Mouse (Mus musculus) B cell, adult (primary cell): ENCODE measurements around the gene Olfr250. TPM values are rescaled to one million over a fixed set of nuclear protein-coding genes. Genes with fewer than 3 reads are reported as not detected.

Source experiments
- total RNA-seq: library from RNA; stranded (reverse); gene quantifications from 4 replicates; pipeline ENCODE4 v1.2.4, GENCODE M21; 2023; ENCODE audit not compliant: inconsistent age

Olfr250 gene
- not detected in 4 replicates for total RNA-seq

DNA sequence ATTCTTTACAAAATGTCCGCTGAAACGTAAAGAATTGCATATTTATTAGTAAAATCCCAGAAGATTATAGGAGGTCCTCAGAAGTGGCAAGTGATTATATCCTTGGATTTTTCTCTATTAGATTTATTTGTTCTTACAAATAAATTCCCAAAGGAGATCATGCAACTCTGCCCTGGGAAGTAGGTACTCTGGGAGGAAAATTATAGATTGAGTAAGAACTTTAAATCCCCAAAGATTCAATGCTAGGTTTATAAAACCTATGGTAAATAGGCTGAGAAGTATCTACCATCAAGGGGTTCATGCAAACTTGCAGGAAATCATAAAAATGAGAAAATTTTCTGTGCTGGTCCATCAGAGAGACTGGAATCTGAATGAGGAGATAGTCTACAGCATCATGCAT, at the start of gene Olfr250:
Gene Olfr250, plus strand, starts transcription at position 301 of the 400 bp plus-strand sequence.

DNA sequence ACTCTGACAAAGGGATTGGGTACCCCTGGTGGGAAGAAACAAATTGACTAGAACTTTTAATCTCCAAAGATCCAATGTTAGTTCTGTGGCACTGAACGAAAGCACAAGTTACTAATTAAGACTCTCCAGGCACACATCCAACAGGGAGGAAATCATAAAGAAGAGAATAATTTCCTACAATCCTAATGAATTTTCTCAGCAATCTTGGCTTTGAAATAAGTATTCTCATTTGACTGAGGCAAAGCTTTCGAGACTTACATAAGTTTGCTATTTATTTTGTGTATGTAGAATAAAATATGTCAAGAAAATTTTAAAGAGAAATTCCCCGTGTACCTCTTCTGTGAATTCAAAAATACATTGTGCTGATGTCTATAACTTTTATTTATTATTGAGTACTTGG, 37.9 kb upstream of the Olfr250 start, which contains the start of gene Olfr25:
Gene Olfr25, plus strand, starts transcription at position 301 of the 400 bp plus-strand sequence.

GRCm38 (mm10) chr9:38348111-38348510, 18.6 kb upstream of the Olfr250 start, which contains the start of gene Olfr898:
Gene Olfr898 (plus strand): TSS chr9:38348411.

GRCm38 (mm10) chr9:38376786-38377185, 10.1 kb downstream of the Olfr250 start, which contains the start of gene Olfr251:
Gene Olfr251 (plus strand): TSS chr9:38377086.

GRCm38 (mm10) chr9:38401398-38401797, 34.7 kb downstream of the Olfr250 start, which contains the start of gene Olfr147:
Gene Olfr147 (plus strand): TSS chr9:38401698.

Other genes with a start within 250 kb of the Olfr250 start
- gene Olfr890, start 224.4 kb upstream of the Olfr250 start, total RNA-seq, result not detected in 4 replicates
- not detected in 4 replicates for gene Olfr891, start 186.1 kb upstream of the Olfr250 start, total RNA-seq
- gene Olfr893, start 158.5 kb upstream of the Olfr250 start, total RNA-seq, result not detected in 4 replicates
- gene Olfr894, start 148.8 kb upstream of the Olfr250 start, total RNA-seq, result not detected in 4 replicates
- gene Olfr143, start 114.1 kb upstream of the Olfr250 start, total RNA-seq, result not detected in 4 replicates
- not detected in 4 replicates for gene Olfr895, start 99.0 kb upstream of the Olfr250 start, total RNA-seq
- not detected in 4 replicates for gene Olfr896-ps1, start 75.8 kb upstream of the Olfr250 start, total RNA-seq
- not detected in 4 replicates for gene Olfr25, start 37.8 kb upstream of the Olfr250 start, total RNA-seq
- gene Olfr898, start 18.5 kb upstream of the Olfr250 start, total RNA-seq, result not detected in 4 replicates
- gene Olfr251, start 10.2 kb downstream of the Olfr250 start, total RNA-seq, result not detected in 4 replicates
- not detected in 4 replicates for gene Olfr147, start 34.8 kb downstream of the Olfr250 start, total RNA-seq
- not detected in 4 replicates for gene Olfr901, start 62.6 kb downstream of the Olfr250 start, total RNA-seq
- gene Olfr902, start 80.8 kb downstream of the Olfr250 start, total RNA-seq, result not detected in 4 replicates
- not detected in 4 replicates for gene Olfr904, start 96.2 kb downstream of the Olfr250 start, total RNA-seq
- not detected in 4 replicates for gene Olfr905, start 104.2 kb downstream of the Olfr250 start, total RNA-seq
- gene Olfr906, start 120.2 kb downstream of the Olfr250 start, total RNA-seq, result not detected in 4 replicates
- gene Olfr907, start 128.9 kb downstream of the Olfr250 start, total RNA-seq, result not detected in 4 replicates
- gene Olfr911-ps1, start 154.7 kb downstream of the Olfr250 start, total RNA-seq, result not detected in 4 replicates
- not detected in 4 replicates for gene Olfr910, start 171.0 kb downstream of the Olfr250 start, total RNA-seq
- not detected in 4 replicates for gene Olfr912, start 213.3 kb downstream of the Olfr250 start, total RNA-seq
- gene Olfr913, start 225.9 kb downstream of the Olfr250 start, total RNA-seq, result not detected in 4 replicates
- not detected in 4 replicates for gene Olfr914, start 238.2 kb downstream of the Olfr250 start, total RNA-seq